Mouse (Mus musculus) v-Abl transformed pro-B cells (cell line): ENCODE data around the gene D130052B06Rik.

Experiments used
- in situ Hi-C, 2 experiments: fragments of 400-800 bp; cut with MboI; formaldehyde crosslinking; loops; one replicate each; pipeline ENCODE4 v1.15.1; 2025; ENCODE audit not compliant: unreplicated experiment in 2 of 2

D130052B06Rik gene

DNA sequence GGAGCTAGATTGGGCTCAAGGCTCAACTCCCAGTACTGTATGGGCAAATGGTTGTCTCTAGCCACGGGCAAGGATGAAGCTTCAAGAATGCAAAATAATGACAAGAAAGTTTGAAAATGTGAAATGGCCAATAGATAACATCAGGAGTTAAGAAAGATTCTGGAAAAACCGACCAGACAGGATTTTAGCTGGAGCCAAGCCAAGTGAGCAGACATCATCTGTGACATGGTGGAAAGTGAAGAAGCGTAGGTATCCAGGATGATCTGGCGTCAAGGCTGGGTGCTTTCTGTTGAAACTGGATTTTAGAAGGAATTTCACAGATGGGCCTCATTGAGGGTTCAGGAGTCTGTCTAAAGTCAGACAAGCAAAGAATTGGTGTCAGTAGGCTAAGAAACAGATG lies at the start of gene D130052B06Rik:
Gene D130052B06Rik (plus strand): TSS at position 317 of the 400 bp plus-strand sequence.
- in situ Hi-C loops, result no loop called here

- in situ Hi-C loops, result no loop called here
Measured at GRCm38 (mm10) chr11:33550861-33551560, 48.1 kb upstream of the D130052B06Rik start.

- in situ Hi-C loops, result no loop called here
Measured at GRCm38 (mm10) chr11:33554123-33554522, 45.0 kb upstream of the D130052B06Rik start.

DNA sequence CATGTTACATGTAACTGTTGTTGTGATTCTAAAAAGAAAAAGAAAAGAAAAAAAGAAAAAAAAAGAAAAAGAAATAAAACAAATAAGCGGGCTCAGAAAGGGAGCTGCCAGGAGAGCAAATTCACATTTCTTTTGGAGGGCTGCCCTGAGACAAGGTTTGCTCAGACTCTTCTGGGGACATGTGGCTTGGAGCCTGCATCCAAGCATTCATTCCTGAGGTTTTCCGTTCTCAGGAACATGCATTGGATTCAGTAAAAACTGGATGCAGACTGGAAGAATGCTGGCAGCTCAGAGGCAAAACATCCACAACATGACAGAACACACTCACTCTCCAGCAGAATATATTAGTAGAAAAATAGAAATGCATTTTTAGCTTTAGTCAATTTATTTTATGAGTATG lies 35.2 kb upstream of the D130052B06Rik start:
- in situ Hi-C loops, result no loop called here

- in situ Hi-C loops, result no loop called here
Measured at GRCm38 (mm10) chr11:33570413-33570812, 28.7 kb upstream of the D130052B06Rik start.

DNA sequence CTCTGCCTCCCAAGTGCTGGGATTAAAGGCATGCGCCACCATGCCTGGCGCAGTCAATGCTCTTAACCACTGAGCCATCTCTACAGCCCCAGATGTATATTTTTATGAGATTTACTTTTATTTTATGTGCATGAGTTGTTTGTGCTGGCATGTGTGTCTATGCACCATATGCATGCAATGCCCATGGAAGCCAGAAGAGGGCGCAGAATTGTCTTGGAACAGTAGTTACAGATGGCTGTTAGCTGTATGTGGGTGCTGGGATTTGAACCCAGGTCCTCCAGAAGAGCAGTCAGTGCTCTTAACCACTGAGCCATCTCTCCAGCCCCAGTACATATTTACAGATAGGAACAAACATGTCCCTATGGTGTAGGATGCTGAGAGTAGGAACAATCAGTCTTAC lies 24.2 kb upstream of the D130052B06Rik start:
- in situ Hi-C loops, result no loop called here

DNA sequence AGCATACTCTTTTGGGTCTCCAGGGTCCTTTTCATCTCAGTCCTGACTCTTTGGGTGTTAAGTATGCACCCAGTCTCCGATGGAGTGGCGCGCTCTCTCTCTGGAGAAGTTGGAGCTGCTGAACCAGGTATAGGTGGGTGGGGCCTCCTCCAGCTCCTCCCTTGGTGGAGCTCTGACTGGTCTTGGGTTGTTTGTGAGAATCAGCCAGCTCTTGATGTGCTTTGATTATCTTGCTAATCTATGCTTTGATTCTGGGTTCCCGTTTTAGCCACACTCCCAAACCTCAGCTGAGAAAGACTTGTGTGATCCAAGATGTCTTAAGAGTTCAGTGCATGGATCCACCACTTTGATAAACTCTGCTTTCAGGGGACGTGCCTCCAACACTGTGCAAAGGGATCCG lies 20.2 kb upstream of the D130052B06Rik start, which contains the start of gene Gabrp:
Gene Gabrp (minus strand): TSS at position 101 of the 400 bp plus-strand sequence.
- in situ Hi-C loops, result no loop called here

GRCm38 (mm10) chr11:33579621-33580020 lies 19.5 kb upstream of the D130052B06Rik start:
- in situ Hi-C loops, result no loop called here

- in situ Hi-C loops, result no loop called here
Measured at GRCm38 (mm10) chr11:33586614-33587013, 12.5 kb upstream of the D130052B06Rik start.

- in situ Hi-C loops, result no loop called here
Measured at GRCm38 (mm10) chr11:33590771-33591170, 8.3 kb upstream of the D130052B06Rik start.

DNA sequence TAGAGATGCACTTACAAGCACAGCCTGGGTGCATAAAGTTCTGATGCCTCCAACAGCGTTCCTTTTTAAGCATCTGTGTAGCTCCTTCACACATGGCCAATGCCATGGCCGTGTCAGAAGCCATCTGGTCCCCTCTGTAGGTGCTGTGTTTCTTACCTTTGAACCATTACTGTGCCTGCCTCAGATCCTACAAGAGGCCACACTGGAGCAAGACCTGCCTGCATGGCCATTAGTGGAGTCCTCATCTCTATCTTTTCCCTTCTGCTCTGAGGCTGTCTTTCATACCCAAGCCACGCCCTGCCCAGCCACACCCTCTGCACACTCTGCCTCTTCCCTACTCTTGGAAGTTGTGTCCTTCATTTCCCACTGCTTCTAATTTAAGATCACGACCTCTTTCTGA lies 6.3 kb upstream of the D130052B06Rik start:
- in situ Hi-C loops, result no loop called here

DNA sequence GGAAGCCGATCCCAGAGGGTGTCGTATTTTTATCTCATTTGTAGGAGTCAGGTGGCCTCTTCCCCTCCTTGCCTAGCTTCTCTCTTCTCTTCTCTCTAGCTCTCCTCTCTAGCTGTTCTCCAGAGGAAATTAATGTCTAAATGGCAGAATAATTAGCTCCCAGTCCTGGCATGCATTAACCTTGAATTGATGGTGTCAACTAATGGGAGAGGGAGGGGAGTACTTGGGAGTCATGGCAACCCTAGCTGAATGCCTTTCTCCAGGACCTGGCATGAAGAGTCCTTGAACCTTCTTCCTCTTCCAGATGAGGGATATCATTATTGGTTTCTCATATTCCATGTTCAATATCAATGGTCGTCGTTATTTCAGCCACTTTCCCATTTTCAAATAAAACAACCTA lies 2.4 kb upstream of the D130052B06Rik start:
- in situ Hi-C loops, result no loop called here

DNA sequence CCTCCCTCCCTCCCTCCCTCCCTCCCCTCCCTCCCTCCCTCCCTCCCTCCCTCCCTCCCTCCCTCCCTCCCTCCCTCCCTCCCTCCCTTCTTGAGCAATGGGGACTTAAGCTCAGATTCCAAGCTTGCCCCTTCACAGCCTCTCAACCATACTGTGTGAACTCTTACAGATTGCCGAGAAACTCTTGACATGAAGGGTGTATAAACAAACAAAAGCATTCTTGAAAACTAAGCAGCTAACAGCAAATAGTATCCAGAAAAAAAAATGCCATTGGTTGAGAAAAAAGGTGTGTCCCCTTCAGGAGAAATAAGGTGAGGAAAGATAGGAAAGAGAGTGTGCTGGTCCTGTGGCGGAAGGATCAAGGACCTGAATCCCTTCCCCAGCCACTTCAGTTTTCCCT lies 4.1 kb downstream of the D130052B06Rik start:
- in situ Hi-C loops, result loop anchor here in 1 of 2 experiments (25.0 kb wide), 1 partner anchor 1166 kb away; no protein-coding TSS in a partner anchor

- in situ Hi-C loops, result loop anchor here in 1 of 2 experiments (25.0 kb wide), 1 partner anchor 1170 kb away; no protein-coding TSS in a partner anchor
Measured at GRCm38 (mm10) chr11:33607784-33608183, 8.7 kb downstream of the D130052B06Rik start.

DNA sequence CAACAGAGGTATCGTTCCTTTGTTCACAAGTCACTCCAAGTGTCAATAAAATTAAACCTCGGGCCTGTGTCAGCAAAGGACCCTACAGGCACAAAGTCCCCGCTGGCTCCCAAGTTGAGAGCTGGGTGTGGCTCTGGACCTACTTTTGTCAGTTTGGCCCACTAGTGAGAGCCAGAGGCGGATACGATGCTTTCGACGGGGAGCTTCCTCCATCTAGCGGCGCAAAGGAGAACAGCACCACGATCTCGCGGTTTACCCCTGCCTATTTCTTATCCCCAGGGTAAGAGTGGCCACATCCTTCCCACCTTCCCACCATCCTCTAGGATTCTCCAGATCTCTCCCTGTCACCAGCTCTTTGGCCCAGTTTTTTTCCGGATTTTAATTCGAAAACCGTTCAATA lies 15.1 kb downstream of the D130052B06Rik start:
- in situ Hi-C loops, result loop anchor here in 1 of 2 experiments (5.0 to 25.0 kb wide), 2 partner anchors 437 to 1177 kb away; no protein-coding TSS in a partner anchor

- in situ Hi-C loops, result no loop called here
Measured at GRCm38 (mm10) chr11:33627136-33627742, 28.1 kb downstream of the D130052B06Rik start.

DNA sequence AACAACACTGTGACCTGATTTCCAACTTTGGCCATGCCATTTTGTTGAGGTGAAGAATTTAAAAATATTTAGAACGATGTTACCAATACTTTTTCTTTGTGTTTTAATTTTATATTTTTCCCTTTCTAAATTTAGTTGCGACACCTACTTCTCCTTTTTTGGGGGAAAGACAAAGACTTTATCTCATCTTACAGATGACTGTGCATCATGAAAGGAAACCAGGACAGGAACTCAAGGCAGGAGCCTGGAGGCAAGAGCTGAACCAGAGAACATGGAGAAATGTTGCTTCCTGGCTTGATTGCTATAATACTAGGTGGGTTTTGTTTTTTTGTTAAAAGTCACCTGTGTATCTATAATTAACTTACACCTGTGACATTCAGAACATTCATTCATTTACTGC lies 38.0 kb downstream of the D130052B06Rik start:
- in situ Hi-C loops, result no loop called here

DNA sequence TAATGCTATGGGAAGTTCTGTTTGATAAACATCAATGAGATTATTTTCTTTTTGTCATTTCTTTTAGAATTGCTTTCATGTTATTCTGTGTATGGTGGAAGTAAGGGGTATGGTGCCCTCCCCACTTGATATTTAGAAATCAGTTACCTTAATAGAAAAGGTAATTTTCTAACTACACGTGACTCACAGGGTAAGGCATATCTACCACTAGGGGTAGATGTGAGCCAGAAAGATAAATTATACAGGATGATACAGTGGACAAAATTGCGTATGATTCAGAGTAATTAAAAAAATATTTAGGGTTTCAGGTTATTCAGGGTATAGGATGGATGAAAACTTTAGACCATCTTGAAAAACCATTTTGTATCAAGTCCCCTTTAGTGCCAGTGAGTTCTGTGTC lies 50.3 kb downstream of the D130052B06Rik start:
- in situ Hi-C loops, result no loop called here

DNA sequence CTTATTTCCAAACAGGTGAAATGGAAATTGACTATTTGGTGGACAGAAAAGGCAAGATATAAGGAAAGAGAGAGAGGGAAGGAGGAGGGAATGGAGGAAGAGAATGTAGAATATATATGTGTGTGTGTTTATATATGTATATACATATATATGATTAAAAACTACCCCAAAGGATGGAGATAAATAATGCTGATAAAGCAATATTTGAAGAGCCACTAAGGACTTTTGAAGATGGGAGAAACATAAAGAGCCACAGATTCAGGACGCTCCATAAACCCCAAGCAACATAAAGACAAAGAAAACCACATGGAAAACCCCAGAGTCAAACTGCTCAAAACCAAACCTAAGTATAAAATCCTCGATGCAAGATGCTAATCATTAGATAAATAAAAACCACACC lies 55.4 kb downstream of the D130052B06Rik start:
- in situ Hi-C loops, result no loop called here

DNA sequence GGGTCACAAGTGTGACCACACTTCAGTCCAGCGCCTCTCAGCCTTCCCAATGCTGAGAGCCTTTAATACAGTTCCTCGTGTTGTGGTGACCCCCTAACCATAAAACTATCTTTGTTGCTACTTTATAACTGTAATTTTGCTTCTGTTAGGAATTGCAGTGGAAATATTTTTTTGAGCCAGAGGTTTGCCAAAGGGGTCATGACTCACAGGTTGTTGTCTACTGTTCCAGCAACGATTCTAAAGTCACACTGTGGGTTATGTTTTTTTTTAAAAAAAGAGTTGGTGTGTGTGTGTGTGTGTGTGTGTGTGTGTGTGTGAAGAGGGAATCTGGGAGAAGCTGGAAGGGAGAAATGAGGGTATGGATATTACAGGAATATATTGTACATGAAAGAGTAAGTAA lies 56.1 kb downstream of the D130052B06Rik start:
- in situ Hi-C loops, result no loop called here

GRCm38 (mm10) chr11:33655861-33656593 lies 56.9 kb downstream of the D130052B06Rik start:
- in situ Hi-C loops, result no loop called here
